Mouse (Mus musculus) small intestine, adult 2 months (tissue): ENCODE data around the gene Mthfr.

Experiments
- CTCF ChIP-seq: fragments of 200-500 bp; IDR thresholded peaks from 2 replicates; pipeline ENCODE4 v1.5.1; 2012; ENCODE audit warnings: low read depth, mild to moderate bottlenecking, control low read depth, inconsistent platforms, low read length, moderate library complexity, mixed read lengths; ENCODE audit not compliant: insufficient replicate concordance, insufficient read length; ENCODE audit errors: extremely low read depth
- POLR2A ChIP-seq: fragments of 200-500 bp; IDR thresholded peaks from 2 replicates; pipeline ENCODE4 v1.6.1; 2012; ENCODE audit warnings: low read depth, mild to moderate bottlenecking, control low read depth, inconsistent platforms, low read length, moderate library complexity

DNA sequence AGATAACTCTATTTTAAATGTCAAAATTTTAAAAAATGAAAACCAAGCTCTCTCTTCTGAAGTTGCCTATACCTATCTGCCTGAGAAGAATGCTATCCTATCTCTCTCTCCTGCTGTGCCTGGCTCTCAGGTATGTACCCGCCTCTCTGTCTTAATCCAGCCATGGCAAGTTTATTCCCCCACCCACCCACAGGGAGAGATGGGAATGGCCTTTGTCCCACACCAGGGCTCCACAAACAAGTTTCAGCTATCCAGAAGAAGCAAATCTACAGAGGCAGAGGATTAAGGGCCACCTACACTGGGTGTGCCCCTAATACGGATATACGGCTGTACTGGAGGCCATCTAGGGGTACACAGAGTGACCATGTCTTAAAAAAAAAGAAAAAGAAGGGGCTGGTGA, 3.4 kb upstream of the Mthfr start:
- TF ChIP-seq POLR2A, result no peak
- no peak for TF ChIP-seq CTCF
